Mouse (Mus musculus) kidney, adult 18-20 months (tissue): ENCODE measurements at regions not wholly inside any gene's neighbourhood (a gene's known extent, or its start where the extent isn't known, plus 50 kb on each side); places are given as distances from the start of the nearest gene placed in this dataset.

Experiments
- DNase-seq: peaks from one replicate; pipeline ENCODE4 v3.0.0; 2021

- no peak for DNase-seq
Observed at GRCm38 (mm10) chr16:50095858-50096551, 295.7 kb downstream of the Cd47 start.

GRCm38 (mm10) chr16:50096563-50096962 lies 296.2 kb downstream of the Cd47 start:
- no peak for DNase-seq

- no peak for DNase-seq
Observed at GRCm38 (mm10) chr16:50103340-50103739, 303.0 kb downstream of the Cd47 start.

GRCm38 (mm10) chr16:50118150-50118549 lies 314.0 kb downstream of the Bbx start:
- DNase-seq: no peak

GRCm38 (mm10) chr16:50122460-50122859 lies 309.7 kb downstream of the Bbx start:
- DNase-seq: no peak

GRCm38 (mm10) chr16:50124646-50125045 lies 307.5 kb downstream of the Bbx start:
- no peak for DNase-seq

GRCm38 (mm10) chr16:50125564-50125963 lies 306.6 kb downstream of the Bbx start:
- DNase-seq: peak; percentile 52

- no peak for DNase-seq
Observed at GRCm38 (mm10) chr16:50131406-50131805, 300.8 kb downstream of the Bbx start.
